Mouse (Mus musculus) midbrain, embryonic 14.5 days (tissue): Measurements from ENCODE around the gene Wfikkn2. TPM values are rescaled to one million over a fixed set of nuclear protein-coding genes. Genes with fewer than 3 reads are reported as not detected.
A peak's percentile ranks its signal among the peaks of the same experiment; 100 is the strongest.

Experiments used
- ATAC-seq: fragments of 200-750 bp; cut with Nextera tagmentation; 2 replicates; pipeline ENCODE4 v1.8.0; 2017; ENCODE audit warnings: moderate number of reproducible peaks, moderate library complexity; ENCODE audit not compliant: low FRiP score, low TSS enrichment
- DNase-seq: peaks from one replicate; pipeline ENCODE4 v3.0.0-alpha.2; 2015
- H3K27ac ChIP-seq: fragments of 300-500 bp; sonication (generic); replicated peaks from 2 replicates; pipeline ENCODE4 v1.5.1; 2014; ENCODE audit warnings: mild to moderate bottlenecking, low read depth, low read length, moderate library complexity
- H3K27me3 ChIP-seq: fragments of 300-500 bp; sonication (generic); 2 replicates; pipeline ENCODE4 v1.6.1; 2014; ENCODE audit warnings: low read length, control low read depth, mixed read lengths; ENCODE audit not compliant: control insufficient read depth, insufficient read depth
- H3K36me3 ChIP-seq: fragments of 300-500 bp; sonication (generic); 2 replicates; pipeline ENCODE4 v1.6.1; 2014; ENCODE audit warnings: low read length, control low read depth; ENCODE audit not compliant: control insufficient read depth, insufficient read depth
- H3K4me1 ChIP-seq: fragments of 300-500 bp; sonication (generic); 2 replicates; pipeline ENCODE4 v1.6.1; 2014; ENCODE audit warnings: mild to moderate bottlenecking, antibody characterized with exemption, low read length, control low read depth; ENCODE audit not compliant: control insufficient read depth, insufficient read depth
- H3K4me2 ChIP-seq: fragments of 300-500 bp; sonication (generic); 2 replicates; pipeline ENCODE4 v1.6.1; 2014; ENCODE audit warnings: mild to moderate bottlenecking, low read length, moderate library complexity
- H3K4me3 ChIP-seq: fragments of 300-500 bp; sonication (generic); replicated peaks from 2 replicates; pipeline ENCODE4 v1.5.1; 2014; ENCODE audit warnings: low read depth, low read length
- H3K9ac ChIP-seq: fragments of 300-500 bp; sonication (generic); replicated peaks from 2 replicates; pipeline ENCODE4 v1.6.1; 2014; ENCODE audit warnings: mild to moderate bottlenecking, low read length, moderate library complexity
- H3K9me3 ChIP-seq: fragments of 300-500 bp; sonication (generic); 2 replicates; pipeline ENCODE4 v1.6.1; 2016; ENCODE audit warnings: low read length, control low read depth, mixed read lengths; ENCODE audit not compliant: control insufficient read depth
- WGBS: fragments of 180-500 bp; shearing (Covaris S2); extraction: QIAGEN DNeasy Blood & Tissue Kit; methylation state at CpG from one replicate; pipeline ENCODE4 v1.1.7; 2014; 5-methylcytosine and 5-hydroxymethylcytosine counted together
- polyA plus RNA-seq: library from polyadenylated mRNA; unstranded; fragments of >200 nt; fragmentation: Nextera tagmentation; extraction: Ambion mirVana; gene quantifications from 2 replicates; pipeline ENCODE4 v1.2.1, GENCODE M21; 2014

The Wfikkn2 gene
- 0.47 and 2.0 TPM in 2 replicates for polyA plus RNA-seq

DNA sequence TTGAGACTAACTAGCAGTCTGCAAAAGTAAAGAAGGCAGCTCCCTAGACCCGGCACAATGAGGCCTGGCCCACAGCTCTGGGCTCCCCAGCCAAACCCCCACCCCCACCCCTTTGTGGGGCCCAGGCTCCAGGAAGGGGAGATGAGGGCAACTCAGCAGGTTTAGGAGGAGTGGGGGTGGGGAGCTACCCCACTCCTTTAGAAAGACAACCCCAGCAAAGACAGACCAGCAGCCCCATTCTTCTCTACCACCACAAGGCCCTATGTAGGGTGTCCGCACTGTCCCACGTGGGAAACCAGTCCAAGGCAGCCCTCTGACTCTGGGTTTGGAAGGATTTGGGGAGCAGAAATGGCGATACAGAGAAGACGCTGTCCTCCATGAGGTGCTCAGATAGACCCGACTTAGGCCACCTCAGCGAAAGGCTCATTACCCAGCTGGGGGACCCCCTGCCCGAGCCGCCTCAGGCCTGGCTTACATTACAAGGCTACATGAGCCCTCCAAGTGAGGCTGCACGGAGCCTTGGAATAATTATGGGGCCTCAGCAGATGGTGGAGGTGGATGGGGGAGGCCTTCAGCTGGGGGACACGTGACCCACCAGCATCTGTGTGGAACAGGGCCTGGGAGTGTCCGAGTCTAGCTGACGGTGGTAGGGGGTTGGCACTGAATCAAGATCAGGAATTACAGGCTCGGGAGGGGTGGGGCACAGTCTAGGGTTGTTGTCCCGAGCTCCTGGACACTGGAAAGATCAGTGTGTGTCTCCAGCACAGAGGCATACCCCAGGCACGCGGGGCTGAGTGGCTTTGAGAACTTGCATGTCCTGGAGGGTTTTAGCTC lies at the start of gene Wfikkn2:
Wfikkn2 (minus strand) TSS at position 51 of the 834 bp plus-strand sequence.
- no peaks in the 10 kb centered on the region for H3K36me3 ChIP-seq
- no peaks in the 10 kb centered on the region for H3K9me3 ChIP-seq
- peak within 1 kb of the TSS; percentile 64 for H3K27ac ChIP-seq
- DNase-seq (peak; percentile 73), ATAC-seq (peak; percentile 86)
- peaks cover 26% of the 10 kb centered on the region for H3K4me1 ChIP-seq
- H3K4me2 ChIP-seq = no peak within 1 kb of the TSS
- no peaks in the 10 kb centered on the region for H3K27me3 ChIP-seq
- 38% methylated on average over 17 of the region's 17 CpGs for WGBS
- no peak within 1 kb of the TSS for H3K4me3 ChIP-seq
- no peak within 1 kb of the TSS; the same call in 1 of the 2 replicates for H3K9ac ChIP-seq

DNA sequence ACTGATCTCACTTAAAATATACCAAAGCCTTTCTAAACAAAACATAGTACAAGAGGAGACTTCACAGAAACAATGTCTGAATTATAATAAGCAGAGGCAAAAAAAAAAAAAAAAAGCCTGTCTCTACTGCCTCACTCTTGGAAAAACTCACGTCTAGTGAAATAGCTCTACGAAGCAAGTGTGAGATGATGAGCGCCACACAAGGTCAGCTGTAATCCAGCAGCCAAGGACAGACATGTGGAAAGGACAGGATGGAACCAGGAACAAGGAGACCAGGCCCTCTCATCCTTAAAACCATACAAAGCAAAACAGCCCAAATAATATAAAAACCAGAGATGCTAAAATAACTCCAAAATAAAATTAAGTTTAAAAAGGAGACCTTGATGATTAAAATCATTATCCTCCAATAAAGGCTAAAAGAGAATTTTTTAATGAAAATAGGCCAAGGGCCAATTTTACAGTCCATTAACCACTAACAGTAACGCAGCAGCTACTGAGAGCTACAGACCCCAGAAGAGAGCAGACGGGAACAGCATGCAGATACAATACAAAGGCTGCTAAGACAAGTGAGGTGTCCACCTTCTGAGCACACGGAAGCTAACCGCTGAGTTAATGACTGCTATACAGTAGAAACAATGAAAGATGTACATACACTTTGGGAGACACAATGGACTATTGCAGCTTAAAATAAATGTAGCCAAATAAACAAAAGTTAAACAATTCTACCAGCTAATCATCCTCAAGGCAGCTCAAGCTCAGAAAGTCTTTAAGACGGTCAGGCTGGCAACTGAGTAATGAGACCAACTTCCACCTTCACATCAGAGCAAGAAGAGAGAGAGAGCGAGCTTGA lies 49.4 kb upstream of the Wfikkn2 start:
- peaks cover 92% of the 10 kb centered on the region for H3K36me3 ChIP-seq
- WGBS = 82% methylated on average over 9 of the region's 9 CpGs
- no peak overlapping the region for H3K4me3 ChIP-seq
- H3K4me1 ChIP-seq = no peaks in the 10 kb centered on the region
- H3K4me2 ChIP-seq = no peak overlapping the region
- H3K9ac ChIP-seq = no peak overlapping the region
- no peaks in the 10 kb centered on the region for H3K27me3 ChIP-seq
- ATAC-seq (no peak), DNase-seq (no peak)
- H3K9me3 ChIP-seq = no peaks in the 10 kb centered on the region
- H3K27ac ChIP-seq = no peak overlapping the region

DNA sequence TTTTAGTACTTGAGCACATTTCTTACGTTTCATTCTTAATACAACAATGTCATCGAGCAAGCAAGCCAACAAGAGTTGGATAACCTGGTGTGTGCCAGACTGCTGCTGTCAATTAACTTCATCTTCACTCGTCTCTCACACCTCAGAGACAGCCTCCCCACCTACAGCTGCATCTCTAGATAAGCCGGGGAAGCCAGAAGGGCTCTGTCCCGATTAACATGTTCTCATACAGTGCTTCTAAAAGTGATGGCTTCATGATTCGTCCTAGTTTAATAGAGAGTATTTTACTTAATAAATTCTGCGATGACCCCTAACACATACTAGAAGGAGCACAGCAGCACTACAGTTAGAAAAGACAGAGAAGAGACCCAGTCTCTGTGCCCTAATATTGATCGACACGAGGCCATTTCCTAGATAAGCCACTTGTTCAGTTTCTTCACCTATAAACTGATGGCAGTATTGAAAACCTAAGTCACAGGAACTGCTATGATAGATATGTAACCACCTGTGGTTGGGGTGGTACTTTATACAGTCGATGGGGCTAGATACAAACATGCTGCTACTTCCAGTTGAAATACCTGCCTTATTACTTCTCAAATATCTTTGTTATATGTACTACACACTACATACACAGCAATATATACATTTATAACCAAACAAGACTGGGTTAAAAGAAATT lies 44.4 kb upstream of the Wfikkn2 start:
- no peaks in the 10 kb centered on the region for H3K9me3 ChIP-seq
- H3K4me3 ChIP-seq = no peak overlapping the region
- ATAC-seq (no peak), DNase-seq (no peak)
- H3K27ac ChIP-seq = no peak overlapping the region
- H3K27me3 ChIP-seq = no peaks in the 10 kb centered on the region
- peaks cover 90% of the 10 kb centered on the region for H3K36me3 ChIP-seq
- no peak overlapping the region for H3K4me2 ChIP-seq
- H3K4me1 ChIP-seq = no peaks in the 10 kb centered on the region
- H3K9ac ChIP-seq = no peak overlapping the region
- 92% methylated on average over 10 of the region's 10 CpGs for WGBS

DNA sequence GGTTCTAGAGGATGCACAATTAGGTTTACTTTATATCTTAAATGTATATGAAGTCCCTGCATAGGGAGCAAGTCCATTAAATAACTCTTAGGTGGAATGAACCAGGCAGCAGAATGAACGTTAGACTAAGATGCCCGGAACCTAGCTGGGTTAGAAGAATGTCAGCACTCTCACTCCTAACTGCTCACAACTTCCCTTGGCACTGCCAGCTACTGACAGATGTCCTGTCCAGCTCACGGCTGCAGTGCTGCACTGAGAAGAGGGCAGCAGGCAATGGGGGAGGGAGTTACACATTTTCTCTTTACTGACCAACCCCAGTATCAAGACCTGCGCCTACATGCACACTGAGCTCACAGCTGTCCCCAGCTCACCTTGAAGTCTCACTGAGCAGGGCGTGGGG lies 41.3 kb upstream of the Wfikkn2 start:
- DNase-seq = no peak
- no peak overlapping the region for H3K9ac ChIP-seq
- WGBS = 93% methylated on average over 5 of the region's 5 CpGs

DNA sequence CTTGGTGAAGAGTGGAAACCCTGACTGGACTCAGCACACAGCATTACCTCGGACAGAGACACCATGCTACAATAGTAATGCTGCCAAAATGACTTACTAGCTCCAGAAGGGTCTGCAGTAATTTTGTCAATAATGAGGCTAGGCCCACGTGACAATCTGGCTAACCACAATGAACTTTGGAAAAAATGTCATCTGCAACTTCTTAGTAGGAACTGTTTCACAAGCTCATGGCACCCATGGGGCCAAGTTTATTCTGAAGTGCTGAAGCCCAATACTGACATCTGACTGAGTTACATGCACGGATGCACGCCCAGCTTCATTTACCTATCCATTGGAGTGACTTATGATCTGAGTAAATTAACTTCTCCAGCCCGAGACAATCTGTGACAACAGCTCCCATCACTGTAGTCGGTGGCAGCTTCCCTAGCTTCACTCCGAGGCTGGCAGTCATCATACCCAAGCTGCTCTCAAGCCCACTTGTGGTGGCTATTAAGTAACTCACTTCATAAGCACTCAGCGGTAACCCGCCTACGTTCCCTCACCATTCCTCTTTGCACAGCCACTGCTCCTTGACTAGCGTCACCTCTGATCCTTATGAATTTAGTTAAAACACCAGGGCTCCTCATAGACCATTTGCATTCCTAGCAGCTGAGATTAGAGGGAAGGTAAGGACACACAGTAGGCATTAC lies 40.2 kb upstream of the Wfikkn2 start:
- DNase-seq = no peak
- Histone ChIP-seq H3K4me1 (no peaks in the 10 kb centered on the region), H3K9me3 (no peaks in the 10 kb centered on the region), H3K9ac (no peak overlapping the region), H3K27ac (no peak overlapping the region), H3K4me3 (no peak overlapping the region), H3K27me3 (no peaks in the 10 kb centered on the region), H3K4me2 (no peak overlapping the region), H3K36me3 (peaks cover 65% of the 10 kb centered on the region)
- 95% methylated on average over 11 of the region's 11 CpGs for WGBS
- ATAC-seq = no peak

More for the DNA sequence above, 41.3 kb upstream of the Wfikkn2 start:
- no peak overlapping the region for H3K4me3 ChIP-seq
- no peaks in the 10 kb centered on the region for H3K9me3 ChIP-seq
- no peak for ATAC-seq
- no peak overlapping the region for H3K4me2 ChIP-seq
- no peaks in the 10 kb centered on the region for H3K27me3 ChIP-seq
- H3K27ac ChIP-seq = no peak overlapping the region
- H3K4me1 ChIP-seq = no peaks in the 10 kb centered on the region
- H3K36me3 ChIP-seq = peaks cover 74% of the 10 kb centered on the region

DNA sequence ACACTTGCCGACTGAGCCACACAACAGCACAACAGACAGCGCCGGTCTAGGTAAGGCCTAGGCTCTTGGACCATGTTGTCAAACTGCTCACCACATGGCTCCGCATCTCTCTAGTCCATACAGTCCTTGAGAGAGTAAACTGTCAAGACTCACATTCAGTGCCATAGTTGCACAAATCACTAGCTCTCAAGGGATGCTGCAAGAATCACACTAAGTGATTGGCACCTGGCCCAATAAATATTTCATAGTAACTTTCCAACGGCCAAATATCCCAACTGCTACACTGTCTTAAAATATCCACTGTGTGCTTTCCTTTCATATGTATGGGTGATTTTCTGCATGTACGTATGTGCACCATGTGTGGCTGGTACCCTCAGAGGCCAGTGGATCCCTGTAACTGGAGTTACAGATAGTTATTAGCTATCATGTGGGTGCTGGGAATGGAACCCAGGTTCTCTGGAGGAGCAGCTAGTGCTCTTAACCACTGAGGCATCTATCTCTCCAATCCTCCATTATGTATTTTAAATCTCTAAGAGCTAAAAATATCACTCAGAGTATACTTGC lies 37.8 kb upstream of the Wfikkn2 start:
- WGBS = 96% methylated on average over 6 of the region's 6 CpGs
- Histone ChIP-seq H3K4me3 (no peak overlapping the region), H3K27me3 (no peaks in the 10 kb centered on the region), H3K9me3 (no peaks in the 10 kb centered on the region), H3K27ac (no peak overlapping the region), H3K9ac (no peak overlapping the region), H3K36me3 (peaks cover 41% of the 10 kb centered on the region), H3K4me2 (no peak overlapping the region), H3K4me1 (no peaks in the 10 kb centered on the region)
- ATAC-seq (no peak), DNase-seq (no peak)

DNA sequence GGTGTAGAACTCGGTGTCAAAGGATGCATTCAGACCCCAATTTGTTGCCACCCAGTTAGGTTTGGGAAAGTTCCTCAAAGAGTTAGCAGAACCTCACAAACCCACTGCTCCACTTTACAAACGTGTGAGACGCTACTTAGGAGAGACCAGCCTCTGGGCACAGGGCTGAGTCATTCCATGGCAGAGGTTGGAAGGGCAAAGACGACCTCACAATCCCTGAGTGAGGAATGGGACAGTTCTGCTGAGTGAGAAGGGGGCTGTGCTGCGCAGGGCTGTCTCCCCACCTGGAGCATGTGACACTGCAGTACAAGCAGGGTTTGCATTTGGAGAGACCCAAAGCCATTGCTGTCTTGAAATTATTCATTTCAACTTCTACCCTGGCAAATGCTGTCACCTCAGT lies 36.5 kb upstream of the Wfikkn2 start:
- Histone ChIP-seq H3K27ac (no peak overlapping the region), H3K4me3 (no peak overlapping the region), H3K9ac (no peak overlapping the region), H3K9me3 (no peaks in the 10 kb centered on the region), H3K4me2 (no peak overlapping the region), H3K4me1 (no peaks in the 10 kb centered on the region), H3K27me3 (no peaks in the 10 kb centered on the region), H3K36me3 (peaks cover 29% of the 10 kb centered on the region)
- DNase-seq (no peak), ATAC-seq (no peak)
- 76% methylated on average over 5 of the region's 5 CpGs for WGBS
